Mouse (Mus musculus) erythroblast, embryonic 14.5 days (primary cell): Measurements from ENCODE around the gene Rasgef1b.

Source experiments
- GATA1 ChIP-seq: IDR thresholded peaks from 2 replicates; pipeline ENCODE4 v1.6.1; 2012; ENCODE audit warnings: low read length, inconsistent platforms, mixed read lengths
- TAL1 ChIP-seq: IDR thresholded peaks from 3 replicates; pipeline ENCODE4 v1.6.1; 2012; ENCODE audit warnings: low read length, inconsistent platforms, mixed read lengths

GRCm38 (mm10) chr5:99202074-99202837 lies 526.6 kb downstream of the Rasgef1b start:
- no peak for TF ChIP-seq GATA1
- no peak for TF ChIP-seq TAL1
